Mouse (Mus musculus): ENCODE measurements around the gene Mov10l1.

- no peak for TF ChIP-seq ZNF384 (IDR thresholded peaks at IDR 0.05; ENCODE audit: low read depth, low read length)
- TF ChIP-seq MAFK (IDR thresholded peaks at IDR 0.05; ENCODE audit: insufficient read depth, low read depth, low read length): no peak
- no peak for TF ChIP-seq CHD2 (IDR thresholded peaks at IDR 0.05; ENCODE audit: low read depth, low read length)
- no peak for TF ChIP-seq HCFC1 (IDR thresholded peaks at IDR 0.05; ENCODE audit: borderline replicate concordance, insufficient read depth, low read length)
These were observed 92.1 kb downstream of the Mov10l1 start, which contains the start of gene Trabd for GRCm38 (mm10) chr15:89074613-89075477.
